Mouse (Mus musculus) cerebellum, adult 11 months (tissue): ENCODE data around the gene Ski.
A peak's percentile ranks its signal among the peaks of the same experiment; 100 is the strongest.

Experiments
- DNase-seq: peaks from one replicate; pipeline ENCODE4 v3.0.0; 2022

Ski gene

DNA sequence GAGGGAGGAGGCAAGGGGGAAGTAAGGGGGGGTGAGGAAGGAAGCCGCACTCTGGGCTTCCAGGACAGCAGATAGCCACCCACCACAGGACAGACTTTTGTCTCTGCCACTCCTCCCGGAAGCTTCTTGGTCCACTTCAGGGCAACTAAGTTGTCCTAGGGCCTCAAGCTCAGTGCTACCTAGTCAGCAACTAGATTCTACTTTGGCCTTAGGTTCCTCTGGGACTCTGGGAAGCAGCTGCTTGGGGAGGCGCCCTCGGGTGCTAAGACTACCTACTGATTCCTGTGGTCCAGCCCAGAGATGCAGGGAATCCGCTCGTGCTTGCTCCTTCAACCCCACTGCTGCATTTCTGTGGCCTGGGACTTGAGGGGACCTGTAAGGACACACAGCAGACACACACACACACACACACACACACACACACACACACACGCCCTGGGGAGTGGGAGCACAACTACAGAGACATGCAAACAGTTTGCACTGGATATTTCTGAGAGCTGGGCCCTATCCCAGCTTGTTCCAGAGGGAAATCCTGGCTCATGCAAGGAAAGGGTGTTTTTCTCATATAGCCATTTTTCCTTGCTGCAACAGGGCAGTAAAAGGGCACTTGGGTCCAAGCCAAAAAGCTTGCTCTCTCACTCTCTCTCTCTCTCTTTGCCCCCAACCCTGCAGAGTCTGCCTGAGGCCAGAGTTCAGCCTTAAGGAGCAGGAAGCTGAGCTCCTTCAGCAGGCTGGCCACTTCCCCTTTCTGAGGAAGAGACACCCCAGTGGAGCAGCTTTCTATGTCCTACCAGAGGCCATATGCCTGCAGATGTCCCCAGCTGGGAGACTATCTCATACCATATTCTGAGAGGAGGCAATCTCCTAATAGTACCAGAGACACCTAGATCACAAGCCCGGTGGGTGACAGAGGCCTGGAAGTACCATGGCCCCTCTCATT, 12.2 kb upstream of the Ski start:
- no peak for DNase-seq

GRCm38 (mm10) chr4:155233878-155234277, 11.5 kb upstream of the Ski start:
- peak; percentile 78 for DNase-seq

GRCm38 (mm10) chr4:155228461-155228860, 6.1 kb upstream of the Ski start:
- no peak for DNase-seq

DNA sequence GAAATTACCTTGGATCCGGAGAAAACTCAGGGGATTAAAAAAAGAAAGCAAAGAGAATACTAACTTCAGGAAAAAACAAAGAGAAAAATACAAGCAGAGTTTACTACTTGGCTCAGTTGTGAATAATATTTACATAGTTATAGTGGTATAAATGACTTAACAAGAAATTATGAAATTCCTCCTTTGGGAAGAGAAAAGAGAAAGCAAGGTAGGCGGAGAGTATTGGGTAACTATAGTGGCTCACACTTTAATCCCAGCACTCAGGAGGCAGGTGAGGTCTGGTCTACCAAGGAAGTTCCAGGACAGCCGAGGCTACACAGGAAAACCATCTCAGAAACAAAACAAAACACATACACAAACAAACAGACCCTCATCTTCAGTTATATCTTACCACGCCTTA, 5.6 kb upstream of the Ski start:
- no peak for DNase-seq

DNA sequence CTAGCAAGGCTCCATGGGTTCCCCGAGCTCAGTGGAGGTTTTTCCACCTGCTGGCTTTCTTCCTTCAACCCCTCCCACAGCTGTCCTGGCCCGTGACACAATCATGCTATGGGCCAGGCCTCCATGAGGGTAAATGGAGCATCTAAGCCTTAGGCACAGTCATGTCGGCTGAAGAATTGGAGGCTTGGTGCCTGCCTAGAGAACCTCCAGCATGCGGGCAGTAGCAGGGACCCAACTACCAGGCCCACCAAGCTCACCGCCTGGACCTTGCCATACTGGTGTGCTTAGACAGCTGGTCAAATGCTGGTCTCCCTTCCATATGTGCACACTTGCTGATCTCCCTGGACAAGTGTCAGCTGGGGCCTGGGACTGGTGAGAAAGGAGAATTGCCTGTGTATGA, 3.5 kb upstream of the Ski start:
- no peak for DNase-seq

DNA sequence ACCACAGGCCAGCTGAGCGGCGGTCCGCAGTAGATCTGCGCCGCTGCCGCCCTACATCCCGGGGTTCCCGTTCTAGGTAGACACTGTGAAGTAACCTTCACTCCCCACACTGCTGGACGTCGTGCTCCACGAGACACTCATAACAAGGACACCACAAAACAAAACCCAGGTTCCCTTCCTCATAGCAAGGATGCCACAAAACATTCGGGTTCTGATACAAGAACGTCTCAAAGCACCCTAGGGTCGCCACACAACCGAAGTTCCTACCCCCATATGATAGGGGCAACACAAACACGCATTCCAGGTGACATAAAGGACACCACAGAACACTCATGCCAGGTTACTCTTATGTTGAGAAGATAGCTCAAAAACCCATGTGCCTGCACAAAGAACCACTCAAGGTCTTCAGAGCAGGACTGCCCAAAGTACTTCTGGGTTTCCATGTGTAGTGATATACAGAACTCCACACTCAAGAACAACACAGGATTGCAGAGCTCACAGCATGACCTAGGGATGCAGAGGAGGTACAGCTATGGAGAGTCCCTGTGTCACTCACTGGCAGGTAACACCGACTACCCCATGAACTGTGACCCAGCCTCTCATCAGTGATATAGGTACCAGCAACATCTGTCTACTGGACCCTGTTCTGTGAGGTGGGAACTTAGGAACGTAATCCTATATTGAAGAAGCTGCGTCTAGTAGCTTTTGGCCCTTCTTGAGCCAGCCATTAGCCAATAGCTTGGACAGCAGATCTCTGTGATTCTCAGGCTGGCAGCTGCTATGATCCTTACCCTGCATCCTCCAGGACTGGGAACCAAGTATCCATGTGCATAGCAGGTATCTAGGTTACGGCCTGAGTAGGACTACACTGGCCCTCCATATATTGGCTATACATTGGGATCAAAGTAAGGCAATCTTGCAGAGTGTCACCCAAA, 1.5 kb upstream of the Ski start:
- DNase-seq, result no peak

DNA sequence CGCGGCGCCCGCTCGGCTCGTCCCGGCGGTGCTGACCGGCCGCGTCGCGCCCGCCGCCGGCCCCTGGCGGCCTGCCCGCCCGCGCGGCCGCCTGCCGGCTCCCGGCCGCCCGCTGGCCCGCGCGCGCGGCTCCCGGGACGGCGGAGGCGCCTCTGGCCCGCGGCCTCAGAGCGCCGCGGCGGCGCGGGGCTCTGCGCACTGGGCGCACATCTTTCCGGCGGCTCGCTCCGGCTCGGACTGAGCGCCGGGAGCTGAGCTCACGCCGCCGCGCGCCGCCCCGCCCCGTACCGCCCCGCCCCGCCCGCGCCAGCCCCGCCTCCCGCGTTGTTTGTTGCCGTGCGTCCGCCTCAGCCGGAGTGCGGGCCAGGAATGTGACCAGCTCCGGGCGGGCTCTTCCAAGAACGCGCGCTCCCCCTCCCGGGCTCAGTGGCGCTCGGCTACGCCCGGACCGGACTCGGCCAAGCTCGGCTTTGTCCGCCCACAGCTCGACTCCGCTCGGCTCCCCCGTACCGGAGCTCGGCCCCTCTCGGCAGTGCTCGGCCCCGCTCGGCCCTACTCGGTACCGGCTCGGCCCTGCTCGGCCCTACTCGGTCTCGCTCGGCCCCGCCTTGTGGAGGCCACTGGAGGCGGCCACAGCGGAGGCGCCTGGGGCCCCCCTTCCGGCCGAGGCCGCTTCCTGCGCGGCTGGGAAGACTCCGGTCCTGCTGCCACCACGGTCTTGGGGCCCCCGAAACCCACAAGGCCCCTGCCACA, 625 bp upstream of the Ski start:
- peak; percentile 100 for DNase-seq

DNA sequence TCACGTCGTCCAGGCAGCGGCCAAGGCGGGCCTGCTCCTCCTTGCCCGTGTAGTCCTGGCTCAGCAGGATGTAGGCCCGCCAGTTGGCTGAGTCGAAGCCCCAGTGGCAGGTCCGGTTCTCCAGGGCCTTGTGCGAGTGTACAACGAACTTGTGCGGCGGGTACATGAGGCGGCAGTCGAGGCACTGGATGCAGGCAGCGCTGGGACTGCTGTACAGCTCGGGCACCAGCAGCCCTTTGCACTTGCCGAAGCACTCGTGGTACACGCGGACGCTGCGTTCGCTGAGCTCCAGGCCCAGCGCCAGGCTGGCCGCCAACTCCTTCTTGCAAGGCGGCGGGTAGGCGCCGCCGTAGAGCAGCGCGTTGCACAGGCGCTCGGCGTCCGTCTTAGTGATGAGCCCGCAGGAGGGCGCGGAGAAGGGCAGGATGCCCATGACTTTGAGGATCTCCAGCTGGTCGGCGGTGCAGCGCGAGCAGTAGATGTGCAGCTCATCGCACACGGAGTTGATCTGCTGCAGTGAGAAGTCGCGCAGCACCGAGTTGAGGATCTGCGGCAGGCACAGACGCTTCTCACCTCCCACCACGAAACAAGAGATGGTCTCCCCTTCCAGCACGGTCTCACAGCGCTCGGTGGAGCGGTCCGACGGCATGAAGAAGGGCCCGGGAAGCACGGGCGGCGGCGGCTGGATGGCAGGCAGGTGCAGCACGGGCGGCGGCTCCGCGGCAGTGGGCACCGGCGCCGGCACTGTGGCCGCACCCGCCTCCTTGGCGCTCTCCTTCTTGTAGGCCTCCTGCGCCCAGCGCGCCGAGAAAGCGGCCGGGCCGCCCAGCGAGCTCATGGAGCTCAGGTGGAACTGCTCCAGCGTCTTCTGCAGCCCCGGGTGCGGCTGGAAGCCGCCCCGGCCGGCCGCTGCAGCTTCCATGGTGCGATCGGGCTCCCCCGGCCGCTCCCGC, 517 bp downstream of the Ski start:
- peak; percentile 76 for DNase-seq

GRCm38 (mm10) chr4:155221106-155221505, 1.3 kb downstream of the Ski start:
- no peak for DNase-seq

- no peak for DNase-seq
Observed at GRCm38 (mm10) chr4:155220213-155221100, 1.9 kb downstream of the Ski start.

- DNase-seq, result no peak
Observed at GRCm38 (mm10) chr4:155219271-155220212, 2.9 kb downstream of the Ski start.

DNA sequence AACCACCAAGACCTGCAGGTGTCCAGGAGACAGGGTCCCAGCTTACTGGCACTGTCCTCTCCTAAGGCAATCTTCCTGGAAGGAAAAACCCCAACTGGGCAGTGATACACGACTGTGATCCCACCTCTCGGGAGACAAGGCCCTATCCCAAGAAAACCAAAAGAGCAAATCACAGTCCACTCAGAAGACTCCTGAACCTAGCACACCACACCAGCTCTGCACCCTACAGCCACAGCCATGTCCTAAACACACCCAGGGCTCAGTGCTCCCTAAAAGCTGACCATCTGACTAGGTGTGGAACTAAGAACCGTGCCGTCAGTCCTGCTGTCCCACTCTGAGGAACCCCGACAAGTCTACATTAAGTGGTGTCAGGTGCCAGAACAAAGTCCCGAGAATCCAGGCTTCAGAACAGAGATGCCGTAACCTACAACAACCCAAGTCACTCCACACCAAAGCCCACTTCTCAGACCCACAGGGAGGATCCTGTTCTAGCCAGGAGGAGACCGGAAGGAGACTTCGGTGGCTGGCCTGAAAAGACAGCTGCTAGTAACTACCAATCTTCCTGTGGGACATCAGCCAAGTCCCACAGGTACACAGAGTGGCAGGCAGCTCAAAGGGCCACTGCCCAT, 4.2 kb downstream of the Ski start:
- DNase-seq, result no peak

DNA sequence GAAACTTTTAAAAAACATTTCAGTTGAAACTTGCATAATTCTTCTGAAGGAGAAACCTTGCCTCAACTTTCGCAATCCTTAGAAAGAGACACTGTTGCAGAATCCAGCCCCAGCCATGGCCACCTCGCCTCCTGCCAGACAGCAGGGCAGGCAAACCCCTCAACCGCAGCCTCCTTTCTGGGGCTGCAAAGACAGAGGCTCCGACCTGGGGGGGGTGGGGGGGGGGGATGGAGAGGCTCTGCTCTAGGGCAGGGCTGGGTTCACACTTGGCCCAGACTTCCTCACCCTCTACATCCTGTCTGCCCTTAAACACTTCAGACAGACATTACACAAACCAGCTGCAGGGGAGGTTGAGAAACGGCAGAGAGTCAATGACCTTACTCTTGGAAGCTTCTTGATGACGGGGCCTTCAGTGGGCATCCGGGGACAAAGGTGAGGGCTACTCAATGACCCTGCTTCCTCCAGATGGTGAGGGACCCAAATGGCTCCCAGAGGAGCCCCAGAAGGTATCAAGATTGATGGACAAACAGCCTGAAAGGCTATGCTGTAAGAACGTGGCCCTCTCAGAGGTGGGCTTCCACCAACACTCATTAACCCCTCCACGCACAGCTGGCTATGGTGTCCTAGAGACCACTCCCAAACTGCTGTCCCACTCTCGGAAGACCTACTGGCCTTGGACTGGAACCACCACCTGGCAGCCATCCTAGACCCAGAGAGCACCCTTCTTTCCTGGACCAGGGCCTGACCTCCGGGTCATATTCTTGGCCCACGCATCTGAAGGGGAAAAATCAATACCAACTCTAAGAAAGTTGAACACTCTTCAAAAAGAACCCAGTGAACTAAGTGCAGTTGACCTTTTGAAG, 4.9 kb downstream of the Ski start:
- no peak for DNase-seq

- no peak for DNase-seq
Observed at GRCm38 (mm10) chr4:155215773-155216630, 6.4 kb downstream of the Ski start.

- no peak for DNase-seq
Observed at GRCm38 (mm10) chr4:155215203-155215602, 7.2 kb downstream of the Ski start.

GRCm38 (mm10) chr4:155214793-155215192, 7.6 kb downstream of the Ski start:
- no peak for DNase-seq

DNA sequence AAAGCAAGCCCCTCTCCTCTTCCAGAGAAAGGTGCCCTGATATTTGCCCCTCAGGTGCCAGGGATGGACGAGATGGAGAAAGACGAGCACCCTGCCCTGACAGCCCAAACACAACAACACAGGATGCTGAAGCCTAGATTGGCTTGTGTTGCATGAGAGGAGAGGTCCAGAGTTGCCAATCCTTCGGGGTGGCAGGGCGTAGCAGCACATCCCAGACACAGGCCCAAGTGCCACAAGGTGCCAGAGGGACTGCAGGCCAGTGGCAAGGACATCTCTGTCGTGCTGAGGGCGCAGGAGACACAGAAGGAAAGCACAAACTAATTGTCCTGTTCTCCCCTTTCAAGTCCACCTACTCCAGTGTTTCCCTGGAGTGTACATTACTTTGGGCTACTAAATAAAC, 8.2 kb downstream of the Ski start:
- no peak for DNase-seq
